Mouse (Mus musculus) cerebellum, adult 9-10 months (tissue): ENCODE data around the gene Slc24a5.
A peak's percentile ranks its signal among the peaks of the same experiment; 100 is the strongest.
"Not testable (repeated sequence)": the region's sequence is repeated elsewhere in the genome, so short reads cannot be mapped to it uniquely, and the experiment has no call there.

Experiments used
- DNase-seq: peaks from one replicate; pipeline ENCODE4 v3.0.0; 2022

Gene Slc24a5

DNA sequence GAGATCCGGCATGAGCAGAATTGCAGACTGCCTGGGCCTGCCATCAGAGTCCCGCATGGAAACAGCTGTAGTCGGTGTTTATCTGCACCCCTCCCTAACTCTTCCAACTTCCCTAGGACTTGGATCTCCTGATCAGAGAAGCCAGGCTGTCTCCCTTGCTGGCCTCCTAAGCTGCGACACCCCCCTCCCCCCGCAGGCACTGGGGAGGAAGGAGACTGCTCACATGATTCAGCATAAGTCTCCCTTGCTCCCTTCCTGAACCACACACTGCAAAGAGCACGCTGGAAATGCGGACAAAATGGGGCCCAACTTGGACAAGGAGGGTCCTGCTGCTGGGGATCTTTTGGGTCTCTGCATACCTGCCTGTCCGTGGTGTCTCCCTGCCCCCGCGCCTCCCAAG lies at the start of gene Slc24a5:
Gene Slc24a5 (plus strand): TSS at position 231 of the 400 bp plus-strand sequence.
- no peak for DNase-seq

DNA sequence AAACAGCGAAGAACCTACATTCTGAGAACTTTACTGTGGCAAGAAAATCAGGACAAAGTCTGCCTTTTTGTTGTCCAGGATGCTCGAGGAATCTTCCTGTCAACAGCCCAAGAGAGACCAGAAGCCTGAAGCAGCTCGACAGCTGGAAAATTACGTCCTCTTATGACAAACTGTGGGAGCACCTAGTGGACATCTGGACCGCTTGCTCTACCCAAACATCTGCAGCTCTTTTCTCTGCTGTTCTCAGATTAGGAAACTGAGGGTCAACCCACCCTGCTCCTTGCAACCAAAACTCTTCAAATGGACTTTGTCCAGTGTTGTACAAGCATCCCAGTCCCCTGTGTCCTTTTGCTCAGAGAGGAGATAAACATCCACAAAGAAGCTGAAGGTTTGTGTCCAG lies 43.5 kb upstream of the Slc24a5 start:
- no peak for DNase-seq

DNA sequence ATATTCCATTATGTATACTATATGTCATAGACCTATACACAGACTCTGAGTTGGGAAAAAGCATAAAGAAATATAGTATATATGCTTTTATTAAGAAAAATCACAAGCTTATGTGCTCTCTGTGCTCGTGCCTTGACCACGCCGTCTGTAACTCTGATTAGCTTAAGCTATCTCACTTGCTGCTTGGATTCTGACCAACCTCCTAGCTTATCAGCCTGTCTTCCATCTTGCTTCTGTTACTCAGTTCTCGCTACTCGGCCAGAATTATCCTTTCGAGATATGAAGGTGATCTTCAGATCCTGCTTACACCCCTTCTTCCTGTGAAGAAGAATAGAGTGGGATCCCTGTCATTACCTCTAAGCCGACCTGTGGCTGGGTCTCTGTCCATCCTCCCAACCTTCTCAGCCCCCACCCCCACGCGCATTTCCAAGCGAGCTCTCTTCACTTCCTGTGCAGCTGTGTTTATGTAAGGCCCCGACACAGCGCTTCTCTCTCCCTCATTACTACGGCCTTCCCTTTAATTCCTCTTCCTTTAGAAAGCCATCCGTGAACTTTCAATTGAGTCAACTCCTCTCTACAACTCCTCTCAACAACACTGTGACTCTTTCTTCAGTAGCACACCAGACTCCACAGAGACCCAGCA lies 41.4 kb upstream of the Slc24a5 start:
- no peak for DNase-seq

DNA sequence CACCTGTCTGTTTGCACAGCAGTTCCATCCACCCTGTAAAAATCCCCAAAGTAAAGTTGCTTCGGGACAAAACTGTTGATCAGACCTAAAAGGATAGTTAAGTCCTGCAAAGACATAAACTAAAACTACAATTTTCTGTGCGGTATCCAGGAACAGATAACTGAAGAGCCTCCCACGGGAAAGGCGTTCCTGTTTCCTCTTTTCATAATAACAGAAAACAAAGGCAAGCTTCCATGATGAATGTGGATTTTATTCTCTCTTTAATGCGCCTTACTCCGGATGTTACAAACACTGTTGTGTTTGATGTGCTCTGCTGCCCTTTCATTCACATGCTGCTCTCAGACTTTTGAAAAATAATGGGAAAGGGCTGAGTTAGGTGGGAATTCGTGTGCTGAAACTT lies 37.3 kb upstream of the Slc24a5 start:
- DNase-seq: no peak

DNA sequence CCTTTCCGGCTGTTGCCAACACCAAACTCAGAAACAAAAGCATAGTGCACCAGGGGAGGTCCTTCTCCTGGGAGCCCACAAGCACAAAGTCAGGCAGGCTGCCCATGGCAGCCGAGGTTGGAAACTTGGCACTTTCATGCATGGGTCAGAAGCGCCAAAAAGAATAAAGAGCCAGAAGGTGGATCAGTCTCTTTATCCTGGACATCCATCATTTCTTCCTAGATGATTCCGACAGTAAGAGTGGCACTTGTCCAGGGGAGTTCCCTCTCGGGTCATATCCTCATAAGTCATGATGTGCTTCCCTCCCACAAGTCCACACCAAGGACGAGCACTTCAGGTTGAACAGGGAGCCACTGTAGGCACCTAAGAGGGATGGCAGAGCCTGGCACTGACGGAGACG lies 36.8 kb upstream of the Slc24a5 start:
- peak; percentile 83 for DNase-seq

DNA sequence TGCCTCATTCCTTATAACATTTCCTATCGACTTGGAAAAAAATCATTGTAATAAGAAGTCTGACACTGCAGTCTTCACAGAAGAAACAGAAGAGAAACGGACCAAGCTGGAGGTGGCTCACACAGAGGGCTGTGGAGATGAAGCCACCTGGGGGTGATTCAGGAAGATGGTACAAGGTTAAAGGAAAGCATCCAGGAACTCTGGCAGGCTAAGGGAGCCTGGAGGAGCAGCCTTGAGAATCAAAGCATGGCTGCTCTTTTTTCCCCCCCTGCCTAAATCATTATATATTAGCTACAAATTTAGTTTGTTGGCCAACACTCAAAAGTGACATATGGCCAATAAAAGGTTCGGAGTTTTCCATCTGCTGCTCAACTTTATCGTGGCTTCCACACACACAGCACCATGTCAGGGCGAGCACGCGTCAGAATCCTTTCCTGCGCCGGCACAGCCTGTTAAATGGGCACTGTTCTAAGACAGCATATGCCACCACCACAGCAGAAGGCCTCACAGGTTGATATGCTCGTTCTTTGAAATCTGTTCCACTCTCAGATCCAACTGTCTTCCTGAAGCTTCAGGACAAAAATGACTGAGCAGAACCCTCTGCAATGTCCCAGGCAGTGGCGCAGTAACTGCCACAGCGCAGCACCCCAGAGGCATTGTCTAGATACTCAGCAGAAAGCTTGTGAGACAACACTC lies 36.2 kb upstream of the Slc24a5 start:
- peak; percentile 93 for DNase-seq

DNA sequence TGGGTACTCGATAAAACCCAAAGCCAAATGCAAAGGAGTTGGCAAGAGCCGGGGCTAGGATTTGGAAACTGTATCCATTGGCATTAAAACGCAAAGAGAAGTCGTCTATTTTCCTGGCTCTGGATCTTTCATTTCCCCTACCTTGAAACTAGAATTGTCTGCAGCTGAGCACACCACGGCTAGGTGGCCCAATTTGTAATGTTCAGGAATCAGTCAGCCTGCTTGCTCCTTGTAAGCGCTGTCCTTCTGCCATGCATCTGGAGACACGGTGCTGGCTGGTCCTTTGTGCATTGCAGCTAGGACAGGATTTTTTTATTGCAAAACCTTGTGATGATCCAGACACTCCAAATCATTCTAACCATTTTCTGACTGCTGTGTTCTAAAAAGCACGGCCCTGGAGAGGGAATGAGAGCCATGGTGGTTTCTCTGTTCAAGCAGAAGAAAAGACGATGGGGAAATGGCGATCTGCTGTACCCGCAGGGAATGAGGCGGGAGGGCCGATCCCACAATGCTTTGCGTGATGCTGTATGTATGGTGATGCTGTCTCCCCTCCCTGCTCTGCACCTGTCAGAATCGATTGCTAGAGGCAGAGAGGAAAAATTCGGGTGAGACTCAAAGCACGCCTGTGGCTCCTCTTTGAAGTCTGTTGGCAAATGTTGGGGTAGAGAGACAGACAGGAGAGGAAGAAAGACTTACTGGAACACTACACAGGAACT lies 35.5 kb upstream of the Slc24a5 start:
- DNase-seq: peak; percentile 83

DNA sequence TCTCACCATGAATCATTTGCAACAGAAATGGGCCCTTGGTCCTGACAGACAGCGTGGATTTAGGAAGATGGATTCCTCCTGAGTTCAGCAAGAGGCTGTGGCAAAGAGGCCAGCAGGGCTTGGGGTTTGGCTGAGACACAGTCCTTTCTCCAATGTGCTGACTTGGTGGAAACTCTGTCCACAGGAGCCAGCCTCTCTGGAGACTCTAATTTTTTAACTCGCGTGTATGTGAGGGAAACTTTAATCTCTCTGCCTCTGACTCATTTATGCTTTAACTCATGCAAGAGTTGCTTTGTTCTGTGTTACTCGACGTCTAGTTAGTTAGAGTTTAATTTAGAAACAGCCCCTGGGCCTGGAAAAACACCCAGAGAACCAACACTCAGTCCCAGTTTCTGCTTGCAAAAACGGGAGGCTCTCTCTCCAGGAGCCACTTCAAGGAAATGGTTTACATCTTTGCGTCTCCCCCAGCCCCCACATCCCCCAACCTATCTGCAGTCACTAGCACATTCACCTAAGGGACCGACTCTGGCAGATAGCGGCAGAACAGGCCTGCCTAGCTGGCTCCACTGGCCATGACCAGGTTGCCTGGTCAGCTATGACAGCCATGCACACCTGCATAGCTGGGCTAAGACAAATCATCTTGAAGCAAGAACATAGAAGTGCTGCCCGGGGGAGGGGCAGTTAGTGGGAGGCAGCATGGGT lies 34.7 kb upstream of the Slc24a5 start:
- DNase-seq: peak; percentile 43

DNA sequence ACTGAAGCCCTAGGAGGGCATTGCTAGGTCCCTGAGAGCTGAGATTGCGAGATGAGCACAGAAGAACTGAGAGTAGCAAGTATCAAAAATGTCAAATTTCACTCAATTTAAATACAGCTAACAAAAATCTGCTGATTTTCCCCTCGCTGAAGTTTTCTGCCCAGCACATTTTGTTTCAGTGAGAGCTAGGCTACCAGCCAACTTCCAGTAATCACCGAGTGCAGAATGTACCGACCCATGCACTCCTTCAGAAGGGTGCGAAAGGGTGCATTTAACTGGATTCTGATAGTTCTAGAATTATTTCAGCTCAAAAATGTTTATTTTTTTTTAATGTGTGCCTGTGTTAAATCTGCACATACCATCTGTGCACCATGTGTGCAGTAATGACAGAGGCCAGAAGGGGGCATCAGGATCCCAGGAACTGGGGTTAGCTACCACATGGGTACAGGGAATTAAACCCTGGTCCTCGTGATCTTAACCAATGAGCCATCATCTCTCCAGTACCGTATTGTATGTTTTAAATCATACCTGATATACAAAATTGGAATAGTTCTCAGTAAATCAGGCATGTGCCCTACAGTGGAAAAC lies 12.5 kb upstream of the Slc24a5 start:
- no peak for DNase-seq

DNA sequence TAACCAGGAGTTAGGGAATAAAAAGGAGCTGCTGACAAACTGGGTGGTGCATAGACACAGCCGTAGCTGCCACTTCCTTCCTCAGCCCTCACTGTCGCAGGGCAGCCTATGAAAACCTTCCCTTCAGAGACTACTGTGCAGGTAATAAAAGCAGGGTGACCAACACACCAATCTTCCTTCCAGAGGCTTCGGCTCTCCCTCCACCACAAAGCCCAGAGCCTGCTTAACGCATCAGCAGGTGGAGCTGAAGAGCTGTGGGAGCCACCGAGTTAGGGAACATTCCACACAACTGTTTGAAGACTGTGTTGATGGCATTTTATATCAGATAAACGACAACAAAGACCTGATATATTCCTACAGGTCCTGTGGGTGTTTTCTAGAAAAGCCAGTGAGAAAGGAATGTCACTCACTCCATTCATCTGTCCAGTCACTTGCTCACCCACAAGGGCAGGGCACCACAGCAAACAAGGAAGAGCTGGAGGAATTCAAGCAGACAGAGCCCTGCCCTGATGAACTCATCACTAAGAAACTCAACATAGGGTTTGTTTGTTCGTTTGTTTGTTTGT lies 10.6 kb upstream of the Slc24a5 start:
- DNase-seq: no peak

DNA sequence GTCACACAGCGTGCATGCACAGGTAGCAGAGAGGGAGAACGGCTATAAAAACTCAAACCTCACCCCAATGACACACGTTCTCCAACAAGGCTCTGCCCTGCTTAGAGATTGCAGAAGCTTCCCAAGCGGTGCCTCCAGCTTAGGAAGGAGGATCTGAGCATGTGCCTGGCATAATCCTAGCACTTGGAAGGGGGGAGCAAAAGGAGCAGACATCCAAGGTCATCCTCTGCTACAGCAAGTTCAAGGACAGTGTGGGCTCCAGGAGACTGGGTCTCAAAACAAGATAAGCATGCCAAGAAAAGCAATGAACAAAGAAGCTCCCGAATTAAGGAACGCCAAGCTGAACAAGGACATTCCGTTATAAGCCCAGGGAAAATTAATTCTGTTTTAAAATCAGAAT lies 6.5 kb upstream of the Slc24a5 start:
- no peak for DNase-seq

DNA sequence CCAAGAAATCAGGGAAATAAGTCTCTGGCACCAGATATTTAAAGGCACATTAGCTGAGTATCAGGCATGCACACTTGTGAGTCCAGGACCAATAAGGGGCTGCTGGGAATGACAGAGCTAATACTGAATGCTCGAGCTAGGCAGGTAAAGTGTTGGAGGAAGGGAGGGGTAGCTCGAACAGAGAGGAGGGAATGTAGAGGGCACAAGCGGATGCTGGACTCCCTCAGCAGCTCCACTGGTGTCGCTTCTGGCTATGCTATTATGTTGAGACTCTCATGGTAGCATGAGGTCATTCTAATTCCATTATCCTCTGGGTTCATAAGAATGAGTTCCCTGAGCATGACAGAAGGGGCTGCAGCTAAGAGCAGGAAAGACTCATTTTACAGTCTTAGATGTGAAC lies 5.0 kb upstream of the Slc24a5 start:
- no peak for DNase-seq

DNA sequence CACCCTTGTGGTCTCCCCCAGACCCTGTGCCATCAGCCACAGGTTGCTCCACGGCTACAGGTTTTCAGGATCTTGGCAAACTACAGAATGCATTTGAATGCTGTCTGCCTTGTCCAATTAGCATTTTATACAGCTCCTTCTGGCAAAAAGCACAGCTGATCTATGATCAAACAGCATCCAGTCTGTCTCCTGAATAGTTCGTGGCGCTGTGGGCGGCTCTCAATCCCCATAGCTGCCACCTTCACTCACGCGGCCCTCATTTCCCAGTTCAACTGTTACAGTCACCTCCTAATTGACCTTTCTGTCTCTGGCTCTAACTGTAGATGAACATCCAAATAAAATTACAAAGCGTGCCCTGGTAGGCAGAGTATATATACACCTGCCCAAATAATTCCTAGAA lies 551 bp upstream of the Slc24a5 start:
- no peak for DNase-seq

DNA sequence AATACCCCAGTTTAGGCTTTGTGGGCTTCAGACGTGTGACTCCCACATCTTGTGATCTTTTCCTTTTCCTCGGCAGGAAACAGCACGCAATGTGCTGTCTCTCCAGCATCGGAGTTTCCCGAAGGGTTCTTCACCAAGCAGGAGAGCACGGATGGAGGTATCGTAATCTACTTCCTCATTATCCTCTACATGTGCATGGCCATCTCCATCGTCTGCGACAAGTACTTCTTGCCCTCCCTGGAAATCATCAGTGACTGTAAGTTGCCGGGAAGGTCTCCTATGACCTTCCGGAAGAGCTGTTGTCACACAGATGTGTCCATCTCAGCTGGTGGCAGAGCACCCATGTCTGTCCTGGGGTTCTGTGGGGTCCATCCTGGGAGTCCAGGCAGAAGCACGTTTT lies 772 bp downstream of the Slc24a5 start:
- DNase-seq: no peak

DNA sequence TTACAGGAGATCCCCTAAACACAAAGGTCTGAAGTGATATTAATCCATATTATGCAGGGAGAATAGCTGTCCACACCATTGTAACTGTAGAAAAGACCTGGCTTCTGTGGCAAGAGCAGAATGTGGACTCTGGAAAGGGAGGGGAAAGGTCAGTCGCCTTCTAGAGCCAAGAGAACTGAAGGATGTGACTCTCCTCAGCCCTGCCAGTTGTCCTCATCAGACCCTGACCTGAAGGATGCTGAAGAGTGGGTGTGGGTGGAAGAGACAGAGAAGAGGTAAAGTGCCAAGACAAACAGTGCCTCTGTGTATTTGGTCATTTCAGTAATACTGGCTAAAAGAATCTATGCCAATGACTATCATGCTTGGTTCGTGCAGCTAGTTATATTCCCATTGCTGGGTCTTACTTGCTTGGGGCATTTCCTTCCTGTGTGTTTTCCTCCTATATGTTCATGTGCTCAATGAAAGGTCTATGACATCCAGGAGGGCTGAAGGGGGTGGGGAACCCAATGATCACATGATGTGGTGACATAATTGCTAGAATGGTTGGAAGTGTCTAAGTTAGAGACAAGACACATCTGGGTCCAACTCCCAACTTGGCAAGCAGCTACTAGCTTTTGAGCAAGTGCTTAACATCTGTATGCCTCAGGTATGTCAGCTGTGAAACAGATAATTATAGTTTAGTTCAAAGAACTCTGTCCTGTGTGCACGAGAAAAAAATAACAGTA lies 5.3 kb downstream of the Slc24a5 start:
- DNase-seq: no peak

DNA sequence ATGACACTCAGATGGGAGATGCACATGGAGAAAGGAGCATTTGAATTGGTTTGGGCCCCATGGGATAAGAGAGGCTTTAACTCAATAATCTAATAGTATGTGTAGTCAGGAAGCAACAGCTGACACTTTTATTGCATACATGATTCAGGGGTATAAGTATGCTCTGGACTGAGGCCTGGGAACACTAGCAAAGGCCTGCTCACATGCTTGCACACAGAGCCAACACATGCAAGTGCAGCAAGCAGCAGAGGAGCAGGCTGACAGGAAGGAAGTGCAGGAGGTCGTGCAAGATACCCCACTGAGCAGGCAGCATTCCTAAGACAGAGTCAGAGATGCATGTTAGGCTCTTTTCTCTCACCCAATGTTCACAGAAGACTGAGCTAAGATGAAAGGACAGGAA lies 16.0 kb downstream of the Slc24a5 start:
- DNase-seq: no peak

DNA sequence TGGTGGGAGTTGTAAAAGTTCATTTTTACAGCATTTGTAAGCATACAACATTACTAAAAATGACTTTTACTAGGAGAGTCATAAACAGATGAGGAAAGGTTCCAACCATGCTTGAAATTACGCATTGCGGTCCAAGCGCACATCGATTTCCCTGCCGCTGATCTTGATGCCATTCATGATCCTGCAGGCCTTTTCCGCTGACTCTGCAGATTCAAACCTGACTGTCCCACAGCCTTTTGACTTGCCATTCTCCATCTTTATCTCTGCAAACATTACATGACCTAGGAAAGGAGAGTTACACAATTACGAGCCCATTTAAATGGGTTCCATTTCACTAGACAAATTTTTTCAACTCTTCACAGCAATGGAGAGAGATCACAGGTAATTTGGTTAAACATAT lies 20.8 kb downstream of the Slc24a5 start:
- no peak for DNase-seq

DNA sequence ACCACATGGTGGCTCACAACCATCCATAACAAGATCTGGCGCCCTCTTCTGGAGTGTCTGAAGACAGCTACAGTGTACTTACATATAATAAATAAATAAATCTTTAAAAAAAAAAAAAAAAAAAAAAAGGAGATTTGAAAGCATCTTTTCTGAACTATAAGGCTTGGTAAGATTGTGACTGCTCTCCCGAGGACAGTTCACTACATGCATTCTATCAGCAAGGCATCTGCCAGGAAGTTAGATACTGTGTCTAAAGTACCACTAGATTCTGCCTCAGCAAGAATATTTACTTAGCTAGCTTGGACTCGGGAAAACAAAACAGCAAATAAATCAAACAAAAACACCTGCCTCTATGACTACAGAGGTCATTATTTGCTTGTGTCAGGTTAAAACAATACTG lies 24.2 kb downstream of the Slc24a5 start:
- not testable (repeated sequence) for DNase-seq

DNA sequence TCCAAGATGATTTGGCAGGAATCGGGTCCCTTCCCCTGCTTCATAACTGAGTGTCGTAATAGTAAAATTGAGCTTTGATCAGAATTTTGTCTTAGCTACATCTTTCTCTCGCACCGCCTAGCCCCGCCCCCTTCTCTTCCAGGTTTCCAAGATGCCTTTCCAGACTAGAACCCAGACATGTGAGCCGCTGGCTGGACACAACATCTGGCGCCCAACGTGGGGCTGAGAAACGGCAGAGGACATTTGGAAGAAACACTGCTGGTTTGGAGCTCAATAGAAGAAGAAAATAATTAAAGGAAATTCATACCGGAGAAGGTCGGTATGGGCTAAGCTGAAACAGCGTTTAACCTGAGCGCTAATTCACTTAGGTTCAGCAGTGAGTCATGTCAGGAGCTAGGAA lies 36.6 kb downstream of the Slc24a5 start:
- not testable (repeated sequence) for DNase-seq

DNA sequence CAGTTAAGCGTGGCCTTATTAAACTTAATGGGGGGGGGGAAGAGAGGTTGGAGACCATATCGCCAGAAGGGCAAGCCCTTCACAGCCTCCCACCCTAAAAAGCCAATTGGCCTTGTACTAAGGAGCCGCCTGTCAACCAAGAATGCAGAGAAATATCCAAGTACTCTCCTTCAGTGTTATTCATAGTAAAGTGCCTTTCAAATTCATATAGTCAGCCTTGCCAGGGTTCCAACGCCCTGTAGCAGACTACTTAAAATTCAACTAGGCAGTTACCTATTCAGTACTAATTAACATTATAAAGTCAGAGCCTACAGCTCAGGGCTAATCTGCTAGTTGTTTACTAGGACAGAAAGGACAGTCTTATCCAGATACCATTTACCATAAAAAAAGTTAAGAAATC lies 38.6 kb downstream of the Slc24a5 start:
- not testable (repeated sequence) for DNase-seq

DNA sequence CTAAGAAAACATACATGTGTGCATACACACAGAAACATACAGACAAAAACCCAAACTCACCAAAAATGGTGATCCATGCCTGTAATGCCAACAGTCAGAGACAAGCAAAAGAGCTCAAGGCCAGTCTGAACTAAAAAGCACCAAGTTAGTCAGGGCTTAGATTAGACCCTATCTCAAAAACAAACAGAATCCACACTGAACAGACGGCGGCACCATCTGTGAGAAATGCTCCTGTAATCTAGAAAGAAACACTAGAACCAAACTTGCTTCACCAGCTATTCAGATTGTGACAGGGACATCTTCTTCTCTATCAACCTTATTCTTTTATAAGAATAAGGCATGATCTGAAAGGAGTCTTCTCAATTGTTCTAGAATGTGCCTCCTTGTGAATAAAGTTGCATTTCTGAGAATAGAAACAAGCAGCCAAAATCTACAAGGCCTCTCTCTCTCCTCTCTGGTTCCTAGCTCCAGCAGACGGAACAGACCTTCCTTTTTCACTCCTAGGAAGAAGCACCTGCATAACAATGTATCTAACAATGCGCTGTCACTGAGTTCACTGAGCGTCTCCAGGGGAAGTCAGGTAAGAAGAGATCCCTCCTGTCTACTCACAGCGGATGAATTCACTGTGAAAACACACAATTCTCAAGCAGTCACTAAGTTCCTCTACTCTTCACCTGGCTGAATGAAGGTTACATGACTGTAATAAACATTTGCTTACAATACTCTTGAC lies 51.6 kb downstream of the Slc24a5 start:
- DNase-seq: no peak

DNA sequence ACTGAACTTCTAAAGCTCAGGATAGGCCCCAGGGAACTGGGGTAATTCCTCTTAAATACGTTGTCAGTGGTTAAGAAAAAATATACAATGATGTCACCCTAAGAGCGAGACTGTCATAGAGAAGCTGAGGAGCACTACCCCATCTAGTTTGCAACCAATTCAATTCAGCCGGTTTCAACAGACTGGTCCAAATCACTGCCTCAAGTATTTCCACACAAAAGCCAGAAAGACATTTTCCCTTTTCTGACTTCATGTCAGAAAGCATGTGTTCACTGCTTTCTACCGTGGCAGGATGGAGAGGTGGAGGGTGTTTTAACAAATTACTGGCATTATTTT lies 54.3 kb downstream of the Slc24a5 start:
- peak; percentile 34 for DNase-seq
